Mouse (Mus musculus) cerebral cortex, adult 2 months (tissue): ENCODE results near the gene Ankzf1.

ENCODE experiments used
- WGBS: fragments of 180-500 bp; shearing (Covaris S2); methylation state at CpG from one replicate; pipeline ENCODE4 v1.1.7; 2018; 5-methylcytosine and 5-hydroxymethylcytosine counted together

The Ankzf1 gene

DNA sequence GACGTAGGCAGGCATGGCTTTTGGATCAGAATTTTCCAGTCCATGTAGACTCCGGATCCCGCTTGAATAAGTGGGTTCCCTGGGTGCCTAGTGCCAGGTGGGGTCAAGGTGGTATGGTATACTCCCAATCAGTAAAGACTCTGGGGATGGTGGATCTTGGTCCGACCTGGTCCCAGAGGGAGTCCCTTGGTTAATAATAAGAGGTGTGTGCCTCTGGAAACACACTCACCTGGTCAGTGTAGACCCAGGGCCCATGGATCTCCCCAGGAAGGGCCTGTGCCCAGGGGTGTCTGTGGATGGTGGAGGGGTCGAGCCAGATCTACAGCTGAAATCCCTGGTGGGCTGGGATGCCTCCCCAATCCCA, 711 bp upstream of the Ankzf1 start:
- 27% methylated on average over 5 of the region's 5 CpGs for WGBS

DNA sequence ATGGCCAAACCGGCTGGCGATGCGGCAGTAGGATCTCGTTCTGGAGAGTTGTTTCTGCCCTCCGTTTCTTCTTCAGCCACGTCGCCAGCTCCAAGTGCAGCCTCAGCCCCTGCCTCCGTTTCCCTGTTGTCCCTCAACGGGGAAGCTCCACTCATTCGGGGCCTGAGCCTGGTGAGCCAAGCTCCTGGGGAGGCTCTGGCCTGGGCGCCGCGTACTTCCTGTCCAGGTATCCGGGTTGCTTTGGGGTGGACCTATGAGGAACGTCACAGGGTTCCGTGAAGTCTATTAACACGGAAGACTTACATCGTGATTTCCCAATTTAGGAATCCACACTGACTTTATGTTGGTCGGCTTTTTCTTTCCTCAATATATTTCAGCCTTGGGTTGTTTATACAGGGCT, 501 bp downstream of the Ankzf1 start:
- WGBS: under 1% methylated on average over 19 of the region's 19 CpGs

DNA sequence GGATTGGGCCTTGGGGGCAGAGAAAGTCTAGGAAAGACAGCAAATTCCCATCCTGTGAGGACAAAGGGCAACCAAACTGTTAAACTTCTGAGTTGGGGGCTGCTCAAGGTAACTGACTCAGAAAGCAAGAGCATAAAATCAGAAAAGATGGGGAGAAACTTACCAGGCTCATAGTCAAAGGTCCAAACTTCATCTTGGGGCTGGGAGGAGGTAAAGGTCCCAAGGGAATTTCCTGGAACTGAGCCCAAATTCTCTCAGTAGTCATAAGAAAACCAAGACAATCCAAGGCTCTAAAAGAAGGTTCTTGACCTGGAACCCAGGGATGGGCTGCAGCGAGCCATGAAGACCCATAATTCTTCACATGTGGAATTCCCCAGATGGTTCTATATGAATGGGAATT, 9.3 kb downstream of the Ankzf1 start:
- WGBS: 88% methylated on average over 1 of the region's 1 CpGs

GRCm38 (mm10) chr1:75208967-75209678, 17.2 kb downstream of the Ankzf1 start:
- WGBS: 12% methylated on average over 34 of the region's 34 CpGs

DNA sequence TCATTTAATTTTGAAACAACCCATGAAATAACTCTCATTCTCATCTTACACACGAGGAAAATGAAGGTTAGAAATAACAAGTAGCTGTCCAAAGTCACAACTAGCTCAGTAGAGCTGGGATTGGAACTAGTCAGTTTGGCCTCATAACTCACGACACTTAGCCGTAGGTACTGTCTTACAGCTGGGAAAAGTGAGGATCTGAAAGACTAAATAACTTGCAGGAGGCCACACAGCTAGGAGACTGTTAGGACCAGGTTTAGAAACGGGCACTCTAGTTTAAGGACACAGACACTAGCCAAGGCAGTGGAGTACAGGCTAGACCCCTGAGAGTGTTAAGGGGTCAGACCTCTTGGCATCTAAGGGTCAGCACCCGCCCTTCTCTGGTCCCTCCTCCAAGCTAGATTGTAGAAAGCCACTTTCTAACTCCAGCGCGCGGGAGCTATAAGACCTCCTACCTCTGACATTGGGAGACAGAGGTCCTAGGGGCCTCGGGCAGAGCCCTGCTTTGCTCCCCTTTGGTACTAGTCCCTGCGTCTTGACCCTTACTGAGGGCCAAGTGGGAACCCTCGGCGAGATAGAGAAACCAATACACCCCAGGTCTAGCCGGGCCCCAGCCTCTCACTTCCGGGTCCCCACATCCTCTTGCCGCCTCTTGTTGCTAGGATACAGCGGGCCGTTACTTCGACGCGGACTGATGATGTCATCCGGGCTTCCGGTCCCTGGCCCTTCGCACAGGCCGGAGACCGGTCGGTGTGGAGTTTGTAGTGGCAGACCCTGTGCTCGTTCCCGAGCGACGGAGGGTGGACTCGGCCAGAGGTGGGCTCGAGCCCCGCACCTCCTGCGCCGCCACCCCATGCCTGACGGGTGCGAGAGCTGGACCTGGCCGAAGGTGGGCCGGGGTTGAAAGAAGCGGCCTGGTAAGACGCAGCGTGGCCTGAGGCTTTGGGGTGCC, 18.5 kb downstream of the Ankzf1 start, which contains the start of the genes Glb1l and Stk16:
Gene Glb1l (minus strand): TSS at position 678 of the 952 bp plus-strand sequence.
Gene Stk16 (plus strand): TSS at position 703 of the 952 bp plus-strand sequence.
- WGBS: 5% methylated on average over 42 of the region's 42 CpGs

GRCm38 (mm10) chr1:75211141-75211708, 19.3 kb downstream of the Ankzf1 start:
- 13% methylated on average over 17 of the region's 17 CpGs for WGBS

- 83% methylated on average over 4 of the region's 4 CpGs for WGBS
Observed at GRCm38 (mm10) chr1:75212542-75212941, 20.6 kb downstream of the Ankzf1 start.

DNA sequence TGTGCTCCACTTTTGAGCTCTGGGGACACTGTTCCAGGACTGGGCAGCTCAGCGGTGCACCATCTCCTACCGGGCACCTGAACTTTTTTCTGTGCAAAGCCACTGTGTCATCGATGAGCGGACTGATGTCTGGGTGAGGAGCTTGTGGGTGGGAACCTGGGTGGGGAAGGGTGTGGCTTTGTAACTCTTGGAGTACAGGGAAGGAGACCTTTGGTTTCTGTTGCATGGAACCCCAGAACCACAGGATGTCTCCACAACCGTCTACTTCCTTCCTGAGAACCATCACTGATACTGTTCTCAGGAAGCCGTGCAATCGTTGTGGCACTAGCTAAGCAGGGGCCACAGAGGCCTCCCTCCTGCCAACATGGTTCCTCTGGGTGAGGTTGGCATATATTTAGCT, 21.1 kb downstream of the Ankzf1 start:
- 78% methylated on average over 7 of the region's 7 CpGs for WGBS

GRCm38 (mm10) chr1:75214442-75214841, 22.5 kb downstream of the Ankzf1 start:
- 45% methylated on average over 2 of the region's 2 CpGs for WGBS

DNA sequence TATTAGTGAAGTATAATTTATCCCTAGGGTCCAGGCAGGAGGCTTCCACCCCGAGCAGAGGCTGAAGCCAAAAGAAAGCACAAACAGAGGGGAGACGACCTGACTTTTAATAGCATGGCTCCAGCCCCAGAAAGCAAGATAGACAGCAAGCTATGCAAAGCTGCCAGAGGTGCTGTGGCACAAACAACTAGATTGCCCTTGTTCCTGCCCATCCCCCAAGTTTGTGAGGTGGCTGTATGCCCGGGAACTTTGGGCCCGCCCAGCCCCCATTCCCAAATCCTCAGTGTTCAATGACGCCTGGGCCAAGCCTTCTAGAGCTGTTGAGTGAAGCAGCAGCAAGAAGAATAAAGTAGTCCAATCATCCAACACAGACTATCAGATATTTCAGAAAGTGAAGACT, 22.9 kb downstream of the Ankzf1 start:
- 36% methylated on average over 5 of the region's 5 CpGs for WGBS

- WGBS: 64% methylated on average over 9 of the region's 9 CpGs
Observed at GRCm38 (mm10) chr1:75215785-75216184, 23.8 kb downstream of the Ankzf1 start.

DNA sequence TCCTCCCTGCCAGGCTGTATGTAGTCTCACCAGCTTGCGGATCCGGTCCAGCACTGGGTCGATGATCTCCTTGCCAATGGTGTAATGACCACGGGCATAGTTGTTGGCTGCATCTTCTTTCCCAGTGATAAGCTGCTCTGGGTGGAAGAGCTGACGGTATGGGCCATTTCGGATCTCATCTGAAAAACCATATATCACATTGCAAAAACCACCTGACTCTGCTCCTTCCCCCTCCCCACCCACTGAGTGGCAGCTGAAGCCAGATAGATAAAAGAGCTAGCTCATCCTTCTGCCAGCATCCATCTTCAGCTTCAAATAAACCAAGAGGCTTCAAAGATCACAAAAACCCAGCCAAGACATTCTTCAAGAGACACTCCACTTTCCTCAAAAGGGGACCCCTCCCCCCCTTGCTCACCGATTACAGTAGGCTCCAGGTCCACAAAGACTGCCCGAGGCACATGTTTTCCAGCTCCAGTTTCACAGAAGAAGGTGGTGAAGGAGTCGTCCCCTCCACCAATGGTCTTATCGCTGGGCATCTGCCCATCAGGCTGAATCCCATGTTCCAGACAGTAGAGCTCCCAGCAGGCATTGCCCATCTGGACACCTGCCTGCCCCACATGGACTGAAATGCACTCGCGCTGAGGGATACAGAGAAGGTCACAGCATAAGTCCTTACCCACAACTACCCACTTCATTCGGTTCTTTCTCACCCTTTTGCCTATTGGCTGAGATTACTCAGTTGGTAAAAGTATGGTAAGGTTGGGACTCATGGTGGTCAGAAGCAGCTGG, 25.0 kb downstream of the Ankzf1 start:
- WGBS: 51% methylated on average over 13 of the region's 13 CpGs

- WGBS: 5% methylated on average over 6 of the region's 6 CpGs
Observed at GRCm38 (mm10) chr1:75217893-75218226, 25.9 kb downstream of the Ankzf1 start.

GRCm38 (mm10) chr1:75218227-75219001, 26.5 kb downstream of the Ankzf1 start:
- WGBS: 2% methylated on average over 38 of the region's 38 CpGs

DNA sequence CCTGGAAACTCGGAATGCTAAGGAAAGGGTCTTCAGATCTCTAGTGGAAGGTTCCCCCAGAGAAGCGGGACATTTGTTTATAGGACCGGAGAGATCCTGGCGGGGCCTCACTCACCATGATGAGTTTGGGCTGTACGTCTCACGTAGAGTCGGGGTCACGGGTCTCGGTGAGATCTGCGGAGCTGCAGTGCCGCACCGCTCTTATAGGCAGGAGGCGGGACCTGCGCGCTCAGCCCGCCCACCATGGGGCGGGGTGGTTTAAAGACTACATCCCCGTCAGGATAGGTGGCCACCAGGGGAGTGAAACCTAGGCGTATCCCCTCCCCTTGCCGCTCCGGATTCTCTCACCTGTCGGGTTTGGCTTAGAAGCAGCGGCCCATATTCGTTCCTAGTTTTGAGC, 27.1 kb downstream of the Ankzf1 start:
- under 1% methylated on average over 24 of the region's 24 CpGs for WGBS

DNA sequence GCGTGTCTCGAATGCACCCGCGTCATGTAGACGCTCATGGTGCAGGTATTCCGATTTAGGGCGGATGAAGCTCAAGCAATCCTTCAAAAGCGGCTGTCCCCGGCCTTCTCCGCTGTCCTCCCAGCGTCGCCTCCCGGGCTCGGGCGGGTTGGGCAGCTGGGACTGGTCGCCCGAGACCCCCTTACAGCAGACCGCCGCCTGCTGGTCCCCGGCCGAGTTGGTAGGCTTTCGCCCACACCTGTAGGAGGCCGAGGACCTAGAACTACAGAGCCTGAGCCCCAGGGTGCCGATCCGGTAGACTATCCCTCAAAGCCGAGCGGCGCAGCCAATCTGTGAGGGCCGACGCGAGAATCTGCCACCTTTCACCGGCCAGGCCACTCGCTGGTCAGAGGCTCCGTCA, 27.6 kb downstream of the Ankzf1 start, which contains the start of gene Tuba4a:
Gene Tuba4a (minus strand): TSS at position 335 of the 400 bp plus-strand sequence.
- WGBS: 1% methylated on average over 34 of the region's 34 CpGs

DNA sequence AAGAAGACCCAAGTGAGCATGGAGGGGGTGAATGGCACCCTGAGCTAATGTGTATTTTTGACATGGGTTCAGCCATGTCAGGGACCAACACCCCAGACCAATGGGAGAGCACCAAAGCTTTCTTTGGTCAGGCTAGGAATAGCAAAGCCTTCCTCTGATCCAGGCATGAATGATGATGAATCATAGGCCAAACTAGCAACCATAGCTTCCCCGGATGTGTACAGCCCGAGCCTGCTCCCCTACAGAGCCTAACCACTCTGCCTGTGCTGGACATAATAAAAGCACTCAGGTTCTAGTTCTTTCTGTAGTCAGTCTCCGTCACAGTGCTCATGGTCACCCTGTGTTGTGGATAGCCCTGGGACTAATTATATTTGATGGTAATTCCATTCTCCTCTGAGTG, 29.6 kb downstream of the Ankzf1 start:
- WGBS: 82% methylated on average over 3 of the region's 3 CpGs

DNA sequence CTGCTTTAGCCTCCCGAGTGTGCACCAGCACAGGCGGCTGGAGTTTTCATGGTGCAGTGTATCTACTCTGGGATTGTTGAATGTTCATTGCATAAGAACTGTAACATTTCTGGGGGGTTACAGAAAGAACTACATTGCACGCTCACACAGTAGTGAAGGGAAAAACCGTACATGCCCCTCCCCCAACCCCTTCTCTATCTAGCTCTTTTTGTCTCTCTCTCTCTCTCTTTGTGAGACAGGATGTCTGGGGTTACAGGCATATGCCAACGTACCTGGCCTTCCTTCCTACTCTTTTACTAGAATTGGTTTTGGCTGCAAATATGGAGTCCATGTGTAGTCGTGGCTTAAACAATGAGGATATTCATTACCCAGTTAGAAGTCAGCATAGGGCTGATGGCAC, 31.0 kb downstream of the Ankzf1 start:
- WGBS: 82% methylated on average over 6 of the region's 6 CpGs

- 65% methylated on average over 6 of the region's 6 CpGs for WGBS
Observed at GRCm38 (mm10) chr1:75223532-75223931, 31.6 kb downstream of the Ankzf1 start.

DNA sequence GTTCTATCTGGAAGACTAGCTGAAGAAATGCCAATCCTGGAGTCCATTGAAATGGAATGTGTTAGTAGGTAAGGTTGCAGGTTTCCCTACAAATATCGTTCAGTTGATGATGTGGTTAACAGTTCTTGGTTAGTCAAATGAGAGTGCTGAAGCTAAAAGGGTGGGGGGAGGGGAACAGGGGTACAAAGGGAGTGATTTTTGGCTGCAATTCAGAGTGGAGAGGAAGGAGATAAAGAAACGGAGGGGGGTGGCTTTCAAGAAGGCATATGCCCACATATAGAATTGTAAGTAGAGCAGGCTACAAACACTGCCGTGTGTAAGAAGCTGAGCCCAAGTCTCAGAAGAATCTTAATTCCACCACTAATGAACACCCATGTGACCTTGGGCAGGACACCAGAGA, 33.5 kb downstream of the Ankzf1 start:
- WGBS: 40% methylated on average over 3 of the region's 3 CpGs

DNA sequence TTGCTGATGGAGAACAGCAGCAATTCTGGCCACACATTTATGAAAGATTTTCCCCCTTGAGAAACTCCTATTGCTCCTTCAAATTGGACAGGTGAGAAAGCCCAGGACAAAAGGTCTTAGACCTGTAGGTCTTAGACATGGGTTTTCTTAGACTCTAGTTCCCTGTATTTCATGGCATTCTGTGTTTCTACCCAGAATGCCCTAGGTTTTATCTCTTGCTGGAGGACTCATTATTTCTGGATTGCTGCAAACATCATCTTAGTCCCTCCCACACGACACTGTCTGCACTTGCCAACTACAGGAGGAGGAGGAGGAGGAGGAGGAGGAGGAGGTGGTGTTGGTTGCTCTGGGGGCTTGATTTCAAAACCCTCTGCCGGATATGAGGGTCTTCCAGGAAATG, 34.2 kb downstream of the Ankzf1 start:
- WGBS: 45% methylated on average over 2 of the region's 2 CpGs
